In the genomic region with DNA sequence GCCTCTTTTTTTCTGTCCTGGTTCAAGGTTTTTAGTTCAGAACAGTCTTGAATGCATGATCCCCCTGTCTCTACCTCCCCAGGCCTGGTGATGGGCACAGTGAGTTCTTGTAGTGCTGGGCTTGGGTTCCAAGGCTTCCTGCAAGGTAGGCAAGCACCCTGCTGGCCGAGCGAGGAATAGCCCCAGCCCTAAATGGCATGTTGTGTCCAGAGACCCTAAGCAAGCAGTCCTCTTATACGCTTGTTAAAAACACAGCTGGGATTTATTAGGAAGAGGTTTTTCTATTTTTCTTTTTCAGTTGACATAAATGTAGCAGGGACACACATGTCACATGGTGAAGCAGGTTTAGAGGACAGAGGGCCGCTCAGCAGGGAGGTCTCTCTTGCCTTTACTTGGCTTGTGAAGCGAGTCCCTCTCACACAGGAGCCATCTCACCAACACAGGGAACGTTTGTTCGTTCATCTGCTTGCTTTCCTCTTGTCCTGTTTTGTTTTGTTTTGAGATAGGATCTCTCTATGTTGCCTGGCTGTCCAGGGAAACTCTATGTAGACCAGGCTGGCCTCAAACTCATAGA, we compare ENCODE assay signal across 10 mouse cellular contexts. TPM values are rescaled to one million over a fixed set of nuclear protein-coding genes. Genes with fewer than 3 reads are reported as not detected.
DNase-seq lines count a peak whose midpoint lies in the region; ATAC-seq lines count a peak whose summit lies in the region.
"Had no signal": no experiment of that assay in that cellular context is flagged by ENCODE, and none has a peak within 500 bp of the region (broad histone marks: within the 10 kb centered on the region; RNA-seq: fewer than 3 reads in every experiment).

No protein-coding gene starts in this region.

- no peak overlapping the region for H3K27ac ChIP-seq in kidney, embryonic 15.5 days
- H3K27ac ChIP-seq: heart, embryonic 13.5 days; limb, embryonic 13.5 days had no signal

- H3K4me2 ChIP-seq in kidney, embryonic 15.5 days, result no peak overlapping the region
- H3K4me2 ChIP-seq: heart, embryonic 13.5 days; limb, embryonic 13.5 days had no signal

- peaks cover 16% of the 10 kb centered on the region; the same call in 1 of the 2 replicates for H3K36me3 ChIP-seq in kidney, embryonic 15.5 days
- H3K36me3 ChIP-seq: limb, embryonic 13.5 days had no signal

- no peaks in the 10 kb centered on the region for H3K27me3 ChIP-seq in kidney, embryonic 15.5 days
- H3K27me3 ChIP-seq: heart, embryonic 13.5 days; limb, embryonic 13.5 days had no signal

- H3K9ac ChIP-seq in kidney, embryonic 15.5 days, result no peak overlapping the region
- H3K9ac ChIP-seq: heart, embryonic 13.5 days; limb, embryonic 13.5 days had no signal

- peaks cover 14% of the 10 kb centered on the region for H3K4me1 ChIP-seq in kidney, embryonic 15.5 days
- H3K4me1 ChIP-seq: heart, embryonic 13.5 days; limb, embryonic 13.5 days had no signal

- no peaks in the 10 kb centered on the region for H3K9me3 ChIP-seq in kidney, embryonic 15.5 days (replicated peaks)
- H3K9me3 ChIP-seq: heart, embryonic 13.5 days; limb, embryonic 13.5 days had no signal

- 0 out of 2 replicates have a peak, but pooled peaks have one; percentile 50 for ATAC-seq in kidney, embryonic 15.5 days (replicated peaks; ENCODE audit: low FRiP score)

- WGBS in kidney, embryonic 15.5 days, result 43% methylated on average over 7 of the region's 7 CpGs

- no peak overlapping the region for H3K4me3 ChIP-seq in kidney, embryonic 15.5 days (replicated peaks)
- H3K4me3 ChIP-seq: heart, embryonic 13.5 days; limb, embryonic 13.5 days had no signal

- DNase-seq in kidney, adult 9 months, result no peak
- peak; percentile 31 to 32 for DNase-seq in B cell, adult 2 months
- DNase-seq in NIH3T3 (ENCODE audit: low read depth), result peak; percentile 41
- peak; percentile 59 for DNase-seq in forelimb bud, embryonic 11.5 days (ENCODE audit: low read depth, low spot score)
- DNase-seq in c-Kit-positive CD71-positive TER-119-positive erythroid progenitor cells, embryonic 14.5 days (ENCODE audit: low spot score), result no peak
- DNase-seq in gastrocnemius, adult 18-20 months (ENCODE audit: low spot score), result no peak
- DNase-seq in adrenal gland, adult (ENCODE audit: inconsistent age in 2 of 2, low spot score in 1 of 2), result no peak

RNA-seq across cellular contexts. Expression of a gene that starts 25.5 kb away (rescaled TPM):
- polyA plus RNA-seq in kidney, embryonic 15.5 days (2015; fragmentation: Nextera tagmentation; extraction: Ambion mirVana), result 55.1 and 64.2 TPM in 2 replicates
- total RNA-seq in gastrocnemius, adult 18-20 months (2021), result 10 to 100 TPM; 50.8 to 51.5 TPM

RNA-seq across cellular contexts. Expression of a gene that starts 34.5 kb away (rescaled TPM):
- polyA plus RNA-seq in kidney, embryonic 15.5 days (2015; fragmentation: Nextera tagmentation; extraction: Ambion mirVana), result 0.19 TPM in 1 of 2 replicates, not detected in the other
- total RNA-seq in gastrocnemius, adult 18-20 months (2021), result under 1 TPM; 0.09 to 0.12 TPM

RNA-seq across cellular contexts. Expression of a gene that starts 48.2 kb away (rescaled TPM):
- polyA plus RNA-seq in kidney, embryonic 15.5 days (2015; fragmentation: Nextera tagmentation; extraction: Ambion mirVana), result 12.6 and 12.7 TPM in 2 replicates
- 10 to 100 TPM; 45.0 to 52.4 TPM for total RNA-seq in gastrocnemius, adult 18-20 months (2021)

RNA-seq across cellular contexts. Expression of a gene that starts 51.4 kb away (rescaled TPM):
- polyA plus RNA-seq in kidney, embryonic 15.5 days (2015; fragmentation: Nextera tagmentation; extraction: Ambion mirVana), result 42.7 and 49.5 TPM in 2 replicates
- total RNA-seq in gastrocnemius, adult 18-20 months (2021), result 10 to 100 TPM; 64.7 to 67.6 TPM

Comparison
In these comparisons a context has a peak if more than half of its experiments do, and no peak if none do; other contexts are left out.
1. DNase-seq: peak in B cell, adult 2 months (2 of 2), NIH3T3 (single experiment) and forelimb bud, embryonic 11.5 days (single experiment); none in kidney, adult 9 months (single experiment), c-Kit-positive CD71-positive TER-119-positive erythroid progenitor cells, embryonic 14.5 days (single experiment), gastrocnemius, adult 18-20 months (single experiment) and adrenal gland, adult (0 of 2).